Mouse (Mus musculus): ENCODE results near the gene Col1a1. TPM values are rescaled to one million over a fixed set of nuclear protein-coding genes. Genes with fewer than 3 reads are reported as not detected.

The Col1a1 gene
- total and polyA plus RNA-seq, 2 experiments from 2014 or later = 43.3 to 177 TPM

DNA sequence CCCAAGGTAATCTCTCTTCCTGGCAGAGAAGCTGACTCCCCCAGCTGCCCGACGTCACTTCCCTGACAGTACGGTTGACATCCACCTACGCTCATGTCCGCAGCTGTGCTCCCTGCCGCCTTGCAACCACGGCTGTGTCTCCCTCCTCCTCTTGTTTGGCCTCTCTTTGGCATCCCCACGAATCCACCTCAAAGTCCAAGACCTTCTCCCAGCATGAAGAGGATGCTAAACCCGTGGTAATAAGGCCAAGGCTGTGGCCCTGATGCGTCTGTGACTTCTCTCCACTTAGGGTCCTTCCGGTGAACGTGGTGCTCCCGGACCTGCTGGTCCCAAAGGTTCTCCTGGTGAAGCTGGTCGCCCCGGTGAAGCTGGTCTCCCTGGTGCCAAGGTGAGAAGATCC is 7.0 kb downstream of the Col1a1 start:
- H3K9ac ChIP-seq = no peak overlapping the region
- DNase-seq (no peak), ATAC-seq (no peak)
- TF ChIP-seq CTCF (IDR thresholded peaks at IDR 0.05; ENCODE audit: low read depth) = no peak
- no peak overlapping the region for H3K4me2 ChIP-seq (ENCODE audit: low read depth)
- no peaks in the 10 kb centered on the region for H3K4me1 ChIP-seq (ENCODE audit: insufficient read depth)
- H3K36me3 ChIP-seq (ENCODE audit: insufficient read depth) = no peaks in the 10 kb centered on the region
- H3K27me3 ChIP-seq (ENCODE audit: insufficient read depth, low read length) = peaks cover 10% of the 10 kb centered on the region; the same call in 1 of the 2 replicates
- no peaks in the 10 kb centered on the region for H3K9me3 ChIP-seq (ENCODE audit: low read length)
- H3K27ac ChIP-seq (ENCODE audit: low read depth, low read length) = no peak overlapping the region
- no peak overlapping the region for H3K4me3 ChIP-seq (ENCODE audit: low read depth, low read length)
- 77% methylated on average over 15 of the region's 15 CpGs for WGBS

GRCm38 (mm10) chr11:94944295-94944694 is 8.3 kb downstream of the Col1a1 start:
- Histone ChIP-seq H3K9me3 (ENCODE audit: low read length) (no peaks in the 10 kb centered on the region), H3K27me3 (ENCODE audit: insufficient read depth, low read length) (no peaks in the 10 kb centered on the region), H3K9ac (no peak overlapping the region), H3K4me2 (ENCODE audit: low read depth) (no peak overlapping the region), H3K27ac (ENCODE audit: low read depth, low read length) (no peak overlapping the region), H3K4me3 (ENCODE audit: low read depth, low read length) (no peak overlapping the region), H3K4me1 (ENCODE audit: insufficient read depth) (no peaks in the 10 kb centered on the region), H3K36me3 (ENCODE audit: insufficient read depth) (no peaks in the 10 kb centered on the region)
- DNase-seq = no peak
- ATAC-seq = no peak
- WGBS = 27% methylated on average over 8 of the region's 8 CpGs
- no peak for TF ChIP-seq CTCF (IDR thresholded peaks at IDR 0.05; ENCODE audit: low read depth)

DNA sequence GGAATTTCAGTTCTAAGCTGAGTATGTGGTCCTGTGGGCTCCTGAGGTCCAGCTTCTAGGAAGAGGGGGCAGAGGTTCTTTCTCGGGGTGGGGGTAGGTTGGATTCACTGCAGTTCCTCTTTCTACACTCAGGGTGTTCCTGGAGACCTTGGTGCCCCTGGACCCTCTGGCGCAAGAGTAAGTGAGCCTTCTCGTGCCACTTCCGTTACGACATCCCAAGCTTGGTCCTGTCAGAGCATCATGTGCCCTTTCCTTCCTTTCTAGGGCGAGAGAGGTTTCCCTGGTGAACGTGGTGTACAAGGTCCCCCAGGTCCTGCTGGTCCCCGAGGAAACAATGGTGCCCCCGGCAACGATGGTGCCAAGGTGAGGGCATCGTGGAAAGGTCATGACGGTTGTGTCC is 9.2 kb downstream of the Col1a1 start:
- DNase-seq (no peak), ATAC-seq (no peak)
- no peak overlapping the region for H3K9ac ChIP-seq
- no peaks in the 10 kb centered on the region for H3K9me3 ChIP-seq (ENCODE audit: low read length)
- 85% methylated on average over 12 of the region's 12 CpGs for WGBS
- no peak overlapping the region for H3K27ac ChIP-seq (ENCODE audit: low read depth, low read length)
- H3K27me3 ChIP-seq (ENCODE audit: insufficient read depth, low read length) = no peaks in the 10 kb centered on the region
- no peaks in the 10 kb centered on the region for H3K36me3 ChIP-seq (ENCODE audit: insufficient read depth)
- no peak overlapping the region for H3K4me3 ChIP-seq (ENCODE audit: low read depth, low read length)
- H3K4me2 ChIP-seq (ENCODE audit: low read depth) = no peak overlapping the region
- H3K4me1 ChIP-seq (ENCODE audit: insufficient read depth) = no peaks in the 10 kb centered on the region
- no peak for TF ChIP-seq CTCF (IDR thresholded peaks at IDR 0.05; ENCODE audit: low read depth)

DNA sequence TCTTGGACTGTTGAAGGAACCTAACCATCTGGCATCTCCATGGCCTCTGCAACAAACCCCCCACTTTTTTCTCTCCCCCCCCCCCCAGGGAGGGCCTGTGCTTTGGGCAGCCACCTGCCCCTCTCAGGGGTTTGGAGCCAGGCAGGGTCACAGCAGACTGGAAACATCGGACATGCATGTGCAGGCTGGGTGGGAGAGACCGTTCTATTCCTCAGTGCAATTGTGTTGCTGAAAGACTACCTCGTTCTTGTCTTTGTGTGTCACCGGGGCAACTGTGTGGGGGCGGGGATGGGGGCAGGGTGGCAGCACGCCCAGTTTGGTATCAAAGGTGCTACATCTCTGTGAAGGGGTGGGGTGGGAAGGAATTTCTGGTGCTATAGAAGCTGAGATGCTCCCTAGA is 16.1 kb downstream of the Col1a1 start:
- H3K27ac ChIP-seq (ENCODE audit: low read depth, low read length) = no peak overlapping the region
- DNase-seq = no peak

DNA sequence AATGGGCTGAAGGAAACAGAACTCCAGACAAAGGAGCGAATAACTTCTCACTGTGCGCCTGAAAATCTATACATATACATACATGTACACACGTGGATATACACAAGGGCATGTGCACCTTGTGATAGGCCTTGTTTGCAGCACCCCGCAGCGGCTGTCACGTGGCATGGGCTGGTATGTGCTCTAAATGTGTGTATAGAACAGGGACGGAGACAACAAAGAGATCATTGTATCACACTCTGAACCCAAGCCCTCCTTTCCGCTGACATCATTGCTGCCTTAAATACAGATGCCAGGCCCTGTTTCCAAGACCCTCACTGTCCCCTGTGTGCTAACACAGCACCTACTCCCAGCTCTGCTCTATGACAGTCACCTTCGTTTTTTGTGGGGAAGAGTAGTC is 19.1 kb downstream of the Col1a1 start:
- Histone ChIP-seq H3K4me1 (ENCODE audit: insufficient read depth) (no peaks in the 10 kb centered on the region), H3K36me3 (ENCODE audit: insufficient read depth) (no peaks in the 10 kb centered on the region), H3K27ac (ENCODE audit: low read depth, low read length) (no peak overlapping the region), H3K4me3 (ENCODE audit: low read depth, low read length) (no peak overlapping the region), H3K9me3 (ENCODE audit: low read length) (no peaks in the 10 kb centered on the region), H3K27me3 (ENCODE audit: insufficient read depth, low read length) (no peaks in the 10 kb centered on the region), H3K9ac (no peak overlapping the region), H3K4me2 (ENCODE audit: low read depth) (no peak overlapping the region)
- DNase-seq (no peak), ATAC-seq (no peak)
- TF ChIP-seq CTCF (IDR thresholded peaks at IDR 0.05; ENCODE audit: low read depth) = no peak
- WGBS = 37% methylated on average over 9 of the region's 9 CpGs

More for the DNA sequence above, 16.1 kb downstream of the Col1a1 start:
- Histone ChIP-seq H3K9me3 (ENCODE audit: low read length) (no peaks in the 10 kb centered on the region), H3K4me2 (ENCODE audit: low read depth) (no peak overlapping the region), H3K4me3 (ENCODE audit: low read depth, low read length) (no peak overlapping the region), H3K36me3 (ENCODE audit: insufficient read depth) (no peaks in the 10 kb centered on the region), H3K9ac (no peak overlapping the region), H3K27me3 (ENCODE audit: insufficient read depth, low read length) (no peaks in the 10 kb centered on the region), H3K4me1 (ENCODE audit: insufficient read depth) (no peaks in the 10 kb centered on the region)
- ATAC-seq = 0 out of 2 replicates have a peak, but pooled peaks have one; percentile 29
- no peak for TF ChIP-seq CTCF (IDR thresholded peaks at IDR 0.05; ENCODE audit: low read depth)
- WGBS = 5% methylated on average over 6 of the region's 6 CpGs

DNA sequence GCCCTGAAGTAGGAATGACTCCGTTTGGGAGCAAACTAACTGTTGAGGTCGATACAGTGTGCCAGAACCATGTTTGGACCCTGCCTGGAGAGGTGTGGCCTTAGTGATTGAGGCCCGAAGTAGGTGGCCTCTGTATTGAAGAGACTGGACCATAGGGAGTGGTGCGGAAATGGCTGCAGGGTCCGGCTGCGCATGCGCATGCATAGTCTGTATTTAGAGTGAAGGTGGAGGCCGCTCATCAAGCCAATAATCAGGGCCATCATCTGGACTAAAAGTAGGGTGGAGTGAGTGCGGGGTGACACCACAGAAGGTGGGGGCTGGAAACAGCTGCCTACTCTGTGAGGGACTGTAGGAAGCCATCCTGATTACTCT is 21.7 kb downstream of the Col1a1 start:
- Histone ChIP-seq H3K9ac (no peak overlapping the region), H3K36me3 (ENCODE audit: insufficient read depth) (no peaks in the 10 kb centered on the region), H3K4me3 (ENCODE audit: low read depth, low read length) (no peak overlapping the region), H3K4me1 (ENCODE audit: insufficient read depth) (no peaks in the 10 kb centered on the region), H3K27ac (ENCODE audit: low read depth, low read length) (peak overlapping the region; percentile 29; the same call in 1 of the 2 replicates), H3K27me3 (ENCODE audit: insufficient read depth, low read length) (no peaks in the 10 kb centered on the region), H3K4me2 (ENCODE audit: low read depth) (no peak overlapping the region), H3K9me3 (ENCODE audit: low read length) (no peaks in the 10 kb centered on the region)
- ATAC-seq = no peak
- no peak for DNase-seq
- no peak for TF ChIP-seq CTCF (IDR thresholded peaks at IDR 0.05; ENCODE audit: low read depth)
- WGBS = 87% methylated on average over 9 of the region's 9 CpGs

DNA sequence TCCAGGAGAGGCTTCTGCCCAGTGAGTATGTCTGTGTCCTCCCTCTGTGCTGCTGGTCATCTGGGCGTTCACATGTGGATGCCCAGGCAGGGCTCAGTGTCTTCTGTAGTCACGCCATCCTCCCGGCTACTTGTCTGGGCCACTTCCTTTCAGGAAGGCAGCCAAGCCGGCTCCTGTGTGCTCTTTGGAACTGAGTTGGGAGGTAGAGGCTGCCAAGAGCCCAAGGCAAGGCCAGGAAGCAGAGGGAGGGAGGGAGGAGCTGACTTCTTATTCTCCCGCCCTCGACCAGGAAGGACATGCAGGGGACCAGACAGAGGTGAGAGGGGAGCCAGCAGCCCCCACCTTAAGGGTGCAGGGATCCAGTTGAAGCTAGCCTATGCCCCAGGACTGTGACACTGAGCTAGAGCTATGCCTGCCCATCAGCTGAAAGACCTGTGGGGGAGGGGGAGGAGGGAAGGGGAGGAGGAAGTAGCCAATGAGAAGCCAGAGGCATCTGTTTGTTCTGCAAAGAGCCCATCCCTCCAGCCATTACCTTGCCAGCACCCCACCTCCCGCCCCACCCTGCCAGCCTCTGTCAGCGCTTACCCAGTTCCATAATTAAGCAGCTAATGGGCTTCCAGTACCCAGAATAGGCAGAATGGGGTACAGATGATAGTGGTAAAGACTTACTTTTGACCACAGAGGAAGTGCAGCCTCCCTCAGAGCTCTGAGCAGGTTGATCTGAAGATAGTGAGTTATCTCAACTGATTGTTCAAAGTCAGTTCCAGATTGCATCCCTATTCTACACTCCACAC is 22.2 kb downstream of the Col1a1 start:
- H3K36me3 ChIP-seq (ENCODE audit: insufficient read depth) = no peaks in the 10 kb centered on the region
- no peaks in the 10 kb centered on the region for H3K9me3 ChIP-seq (ENCODE audit: low read length)
- H3K9ac ChIP-seq = no peak overlapping the region
- WGBS = 16% methylated on average over 8 of the region's 8 CpGs
- peak; percentile 65 for ATAC-seq
- TF ChIP-seq CTCF (IDR thresholded peaks at IDR 0.05; ENCODE audit: low read depth) = no peak
- peak overlapping the region; percentile 29; the same call in 1 of the 2 replicates for H3K27ac ChIP-seq (ENCODE audit: low read depth, low read length)
- no peak overlapping the region for H3K4me3 ChIP-seq (ENCODE audit: low read depth, low read length)
- DNase-seq = peak; percentile 58
- H3K27me3 ChIP-seq (ENCODE audit: insufficient read depth, low read length) = no peaks in the 10 kb centered on the region
- H3K4me1 ChIP-seq (ENCODE audit: insufficient read depth) = no peaks in the 10 kb centered on the region
- H3K4me2 ChIP-seq (ENCODE audit: low read depth) = no peak overlapping the region

Data from forebrain, postnatal 0 days (tissue).